Mouse (Mus musculus) heart, embryonic 14.5 days (tissue): ENCODE data around the gene Eloa. TPM values are rescaled to one million over a fixed set of nuclear protein-coding genes. Genes with fewer than 3 reads are reported as not detected.

Experiments
- ATAC-seq: fragments of 200-750 bp; cut with Nextera tagmentation; 2 replicates; pipeline ENCODE4 v1.8.0; 2017; ENCODE audit warnings: low read depth, moderate TSS enrichment; ENCODE audit not compliant: insufficient number of reproducible peaks, insufficient read depth, low FRiP score
- H3K27ac ChIP-seq, 2 experiments: fragments of 200-500 bp in 1 of 2; fragments of 300-500 bp in 1 of 2; sonication (generic) in 1 of 2; replicated peaks in 1 of 2; 2 replicates each; pipeline ENCODE4 v1.5.1; 2012 to 2014; ENCODE audit warnings: low read depth in 2 of 2, low read length in 2 of 2, control low read depth in 1 of 2, mild to moderate bottlenecking in 1 of 2, mixed read lengths in 1 of 2; ENCODE audit not compliant: control insufficient read depth in 1 of 2, insufficient read depth in 1 of 2
- H3K27me3 ChIP-seq: fragments of 300-500 bp; sonication (generic); 2 replicates; pipeline ENCODE4 v1.6.1; 2014; ENCODE audit warnings: mild to moderate bottlenecking, low read length, control low read depth; ENCODE audit not compliant: control insufficient read depth, insufficient read depth
- H3K36me3 ChIP-seq: fragments of 300-500 bp; sonication (generic); 2 replicates; pipeline ENCODE4 v1.6.1; 2014; ENCODE audit warnings: mild to moderate bottlenecking, control low read depth, low read length, mixed read lengths; ENCODE audit not compliant: control insufficient read depth, insufficient read depth
- H3K4me1 ChIP-seq, 2 experiments: fragments of 200-500 bp in 1 of 2; fragments of 300-500 bp in 1 of 2; sonication (generic) in 1 of 2; 2 replicates each; pipeline ENCODE4 v1.6.1; 2012 to 2014; ENCODE audit warnings: low read length in 2 of 2, control low read depth in 1 of 2, mixed read lengths in 1 of 2; ENCODE audit not compliant: control insufficient read depth in 2 of 2, insufficient read depth in 2 of 2
- H3K4me2 ChIP-seq: fragments of 300-500 bp; sonication (generic); 2 replicates; pipeline ENCODE4 v1.6.1; 2014; ENCODE audit warnings: mild to moderate bottlenecking, low read length
- H3K4me3 ChIP-seq, 2 experiments: fragments of 200-500 bp in 1 of 2; fragments of 300-500 bp in 1 of 2; sonication (generic) in 1 of 2; 2 replicates each; pipeline ENCODE4 v1.5.1; 2012 to 2014; ENCODE audit warnings: low read length in 2 of 2, mild to moderate bottlenecking in 2 of 2, control low read depth in 1 of 2, low read depth in 1 of 2, moderate library complexity in 1 of 2; ENCODE audit not compliant: control insufficient read depth in 1 of 2, insufficient read depth in 1 of 2
- H3K9ac ChIP-seq: fragments of 300-500 bp; sonication (generic); 2 replicates; pipeline ENCODE4 v1.6.1; 2014; ENCODE audit warnings: mild to moderate bottlenecking, low read length
- H3K9me3 ChIP-seq: fragments of 300-500 bp; sonication (generic); 2 replicates; pipeline ENCODE4 v1.6.1; 2016; ENCODE audit warnings: low read length, control low read depth; ENCODE audit not compliant: control insufficient read depth
- WGBS: fragments of 180-500 bp; shearing (Covaris S2); extraction: QIAGEN DNeasy Blood & Tissue Kit; methylation state at CpG from one replicate; pipeline ENCODE4 v1.1.7; 2014; 5-methylcytosine and 5-hydroxymethylcytosine counted together
- polyA plus RNA-seq: library from polyadenylated mRNA; unstranded; fragments of >200 nt; fragmentation: Nextera tagmentation; extraction: Ambion mirVana; gene quantifications from 2 replicates; pipeline ENCODE4 v1.2.1, GENCODE M21; 2014

The Eloa gene
- polyA plus RNA-seq, 1 experiment from 2014 or later, result 34.3 TPM

- no peak for ATAC-seq
- peaks cover 33% of the 10 kb centered on the region for H3K36me3 ChIP-seq
- no peaks in the 10 kb centered on the region for H3K27me3 ChIP-seq
- H3K27ac ChIP-seq, result no peak overlapping the region
- peaks cover 2 to 12% of the 10 kb centered on the region in 2 experiments; a peak in 3 of 4 replicates for H3K4me1 ChIP-seq
- no peak overlapping the region for H3K4me3 ChIP-seq
- H3K4me2 ChIP-seq, result no peak overlapping the region
- WGBS, result 66% methylated on average over 3 of the region's 3 CpGs
- no peak overlapping the region for H3K9ac ChIP-seq
- no peaks in the 10 kb centered on the region for H3K9me3 ChIP-seq
Measured at GRCm38 (mm10) chr4:136016059-136016602, 5.4 kb downstream of the Eloa start.

- Histone ChIP-seq H3K9me3 (no peaks in the 10 kb centered on the region), H3K9ac (no peak overlapping the region), H3K4me1 (no peaks in the 10 kb centered on the region), H3K36me3 (peaks cover 84% of the 10 kb centered on the region), H3K27me3 (no peaks in the 10 kb centered on the region), H3K27ac (no peak overlapping the region), H3K4me3 (no peak overlapping the region), H3K4me2 (no peak overlapping the region)
- WGBS, result 92% methylated on average over 4 of the region's 4 CpGs
- no peak for ATAC-seq
Measured at GRCm38 (mm10) chr4:136010586-136010985, 11.0 kb downstream of the Eloa start.

DNA sequence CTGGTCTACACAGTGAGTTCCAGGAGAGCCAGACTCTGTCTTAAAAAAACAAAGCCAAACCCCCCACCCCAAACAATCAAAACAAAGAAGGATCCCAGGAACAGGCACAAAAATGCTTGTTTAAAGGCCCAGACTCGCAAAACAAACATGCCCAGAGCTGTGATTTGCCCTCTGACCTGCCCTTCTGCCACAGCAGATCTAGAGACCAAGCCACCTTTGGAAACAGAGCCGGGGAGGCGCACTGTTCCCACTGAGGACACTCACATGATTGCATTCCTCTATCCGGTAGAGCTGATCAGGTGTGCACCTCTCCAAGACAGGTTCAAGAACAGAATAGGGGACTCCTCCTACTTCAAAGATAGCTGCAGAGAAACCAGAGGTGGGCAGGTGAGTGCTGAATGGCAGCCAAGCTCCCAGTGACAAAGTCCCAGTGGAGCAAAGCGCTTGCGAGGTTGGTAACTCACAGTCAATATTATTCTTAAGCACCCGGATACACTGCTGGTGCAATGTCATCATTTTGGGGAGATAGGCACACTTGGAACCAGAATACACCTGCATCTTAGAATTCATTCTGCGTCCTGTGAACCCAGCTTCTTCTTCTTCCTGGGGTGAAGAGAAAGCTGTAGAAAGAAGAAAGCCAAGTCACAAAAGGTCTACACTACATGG is 12.6 kb downstream of the Eloa start:
- Histone ChIP-seq H3K4me3 (no peak overlapping the region), H3K9me3 (no peaks in the 10 kb centered on the region), H3K27me3 (no peaks in the 10 kb centered on the region), H3K4me2 (no peak overlapping the region), H3K4me1 (no peaks in the 10 kb centered on the region), H3K9ac (no peak overlapping the region), H3K27ac (no peak overlapping the region), H3K36me3 (peaks cover 94% of the 10 kb centered on the region)
- ATAC-seq, result no peak
- WGBS, result 93% methylated on average over 8 of the region's 8 CpGs

DNA sequence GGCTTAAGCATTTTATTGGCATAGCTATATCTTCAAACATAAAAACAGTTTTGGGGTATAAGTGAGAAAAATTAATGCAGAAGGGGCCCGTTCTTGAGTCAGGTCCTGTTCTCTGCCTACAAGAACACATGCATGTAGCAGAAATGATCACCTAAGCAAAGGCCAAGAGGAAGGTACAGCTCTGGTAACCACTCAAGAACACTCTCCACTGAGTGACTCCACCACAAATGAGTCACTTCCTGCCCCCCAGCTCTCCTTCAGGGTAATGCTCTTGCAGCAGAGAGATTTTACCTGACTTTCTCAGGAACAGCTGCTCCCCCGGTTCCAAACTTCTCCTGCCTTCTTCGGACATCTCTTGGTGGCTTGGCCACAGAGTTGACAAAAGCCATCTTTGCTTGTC is 14.7 kb downstream of the Eloa start:
- WGBS, result 98% methylated on average over 3 of the region's 3 CpGs
- Histone ChIP-seq H3K27me3 (no peaks in the 10 kb centered on the region), H3K4me3 (no peak overlapping the region), H3K4me1 (no peaks in the 10 kb centered on the region), H3K36me3 (peaks cover 95% of the 10 kb centered on the region), H3K9me3 (no peaks in the 10 kb centered on the region), H3K9ac (no peak overlapping the region), H3K4me2 (no peak overlapping the region), H3K27ac (no peak overlapping the region)
- no peak for ATAC-seq

- WGBS, result 90% methylated on average over 2 of the region's 2 CpGs
- no peak overlapping the region for H3K27ac ChIP-seq
- no peak for ATAC-seq
- no peak overlapping the region for H3K4me2 ChIP-seq
- no peak overlapping the region for H3K4me3 ChIP-seq
- H3K27me3 ChIP-seq, result no peaks in the 10 kb centered on the region
- no peaks in the 10 kb centered on the region for H3K4me1 ChIP-seq
- no peaks in the 10 kb centered on the region for H3K9me3 ChIP-seq
- H3K9ac ChIP-seq, result no peak overlapping the region
- peaks cover 78% of the 10 kb centered on the region for H3K36me3 ChIP-seq
Measured at GRCm38 (mm10) chr4:136004921-136005320, 16.6 kb downstream of the Eloa start.

GRCm38 (mm10) chr4:136004107-136004675 is 17.4 kb downstream of the Eloa start:
- ATAC-seq, result no peak
- WGBS, result 72% methylated on average over 5 of the region's 5 CpGs
- no peak overlapping the region for H3K27ac ChIP-seq
- H3K4me2 ChIP-seq, result no peak overlapping the region
- H3K36me3 ChIP-seq, result peaks cover 70% of the 10 kb centered on the region
- H3K27me3 ChIP-seq, result no peaks in the 10 kb centered on the region
- H3K4me1 ChIP-seq, result no peaks in the 10 kb centered on the region
- no peak overlapping the region for H3K9ac ChIP-seq
- no peak overlapping the region for H3K4me3 ChIP-seq
- H3K9me3 ChIP-seq, result no peaks in the 10 kb centered on the region

DNA sequence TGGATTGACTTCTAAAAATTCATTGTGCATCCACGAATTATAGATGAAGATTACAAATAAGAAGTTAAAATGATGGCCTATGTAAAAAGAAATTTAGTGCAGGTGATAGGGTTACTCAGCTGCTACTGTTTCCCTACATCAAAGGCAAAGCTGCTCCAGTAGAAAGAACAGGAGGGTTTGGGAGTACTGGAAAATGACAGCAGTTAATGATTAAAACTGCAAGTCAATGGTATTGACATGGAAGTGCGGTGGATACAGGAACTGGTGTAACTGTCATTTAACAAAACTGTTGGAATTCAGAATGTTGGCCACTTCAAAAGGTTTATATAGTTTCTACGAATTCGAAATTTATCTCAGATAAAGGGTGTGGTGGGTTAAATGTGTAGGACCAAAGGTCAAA is 26.4 kb downstream of the Eloa start:
- no peaks in the 10 kb centered on the region for H3K36me3 ChIP-seq
- no peak overlapping the region for H3K27ac ChIP-seq
- peaks cover 7% of the 10 kb centered on the region; the same call in 1 of the 2 replicates for H3K9me3 ChIP-seq
- no peak overlapping the region for H3K9ac ChIP-seq
- no peaks in the 10 kb centered on the region for H3K4me1 ChIP-seq
- H3K4me3 ChIP-seq, result no peak overlapping the region
- 78% methylated on average over 4 of the region's 4 CpGs for WGBS
- ATAC-seq, result no peak
- no peaks in the 10 kb centered on the region for H3K27me3 ChIP-seq
- no peak overlapping the region for H3K4me2 ChIP-seq
